Mouse (Mus musculus) left cerebral cortex, postnatal 4 days (tissue): Measurements from ENCODE around the gene Glis3. TPM values are rescaled to one million over a fixed set of nuclear protein-coding genes. Genes with fewer than 3 reads are reported as not detected.
A peak's percentile ranks its signal among the peaks of the same experiment; 100 is the strongest.

Experiments used
- DNase-seq: peaks from one replicate; pipeline ENCODE4 v3.0.0-alpha.2; 2022
- intact Hi-C: fragments of 180-260 bp; cut with DNase I; formaldehyde crosslinking; loops from one replicate; pipeline ENCODE4 v1.15.1; 2025
- total RNA-seq, 2 experiments: library from RNA; stranded (reverse); gene quantifications; 2 replicates each; pipeline ENCODE4 v1.2.3; 2021

Glis3 gene
- total RNA-seq, 2 experiments from 2014 or later, result 6.6 to 10.8 TPM

- intact Hi-C loops, result loop anchor here (10.0 kb wide), 2 partner anchors 382 to 532 kb away; partner anchors contain the start of gene Rfx3
- DNase-seq, result no peak
Measured at GRCm38 (mm10) chr19:28546933-28547332, 132.9 kb downstream of the Glis3 start.

DNA sequence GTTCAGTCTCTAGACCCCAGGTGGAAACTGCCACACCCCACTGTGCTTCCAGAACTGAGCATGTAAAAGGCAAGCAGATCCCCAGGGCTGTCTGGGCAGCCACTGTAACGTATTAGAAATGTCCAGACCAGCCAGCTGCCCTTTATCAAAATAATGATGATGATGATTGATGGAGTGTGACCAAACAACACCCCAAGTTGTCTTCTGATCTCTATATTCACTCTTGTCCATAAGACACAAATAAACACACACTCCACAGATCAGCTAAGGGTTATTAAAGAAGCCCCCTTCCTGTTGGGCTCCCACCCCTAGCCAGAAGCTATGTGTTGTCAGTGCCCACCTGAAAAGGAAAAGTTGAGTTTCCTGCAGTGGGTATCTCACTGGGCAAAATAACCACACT is 134.4 kb downstream of the Glis3 start:
- intact Hi-C loops, result loop anchor here (10.0 kb wide), 2 partner anchors 381 to 531 kb away; partner anchors contain the start of gene Rfx3
- no peak for DNase-seq

DNA sequence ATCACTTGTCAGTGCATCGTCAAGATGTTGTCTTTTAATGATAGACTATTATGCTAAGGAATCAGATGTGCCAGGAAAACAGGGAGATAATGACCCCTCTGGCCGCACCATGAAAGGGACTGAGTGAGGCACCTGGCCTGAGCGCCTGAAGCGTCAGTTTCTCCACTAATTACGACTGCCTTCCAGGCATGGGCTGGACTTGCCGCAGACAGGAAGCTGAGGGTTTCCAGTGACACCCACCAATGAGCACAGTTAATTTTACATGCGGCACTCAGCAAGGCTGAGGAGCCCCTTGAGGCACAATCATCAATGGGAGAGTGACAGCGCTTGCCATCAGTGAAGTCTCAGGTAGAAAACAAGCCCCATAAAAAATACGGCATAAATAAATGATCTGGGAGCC is 141.1 kb downstream of the Glis3 start:
- DNase-seq, result no peak
- intact Hi-C loops, result no loop called here

- no peak for DNase-seq
Measured at GRCm38 (mm10) chr19:28534964-28535363, 144.9 kb downstream of the Glis3 start.

GRCm38 (mm10) chr19:28533576-28533975 is 146.3 kb downstream of the Glis3 start:
- DNase-seq, result no peak
- intact Hi-C loops, result no loop called here

More at GRCm38 (mm10) chr19:28534964-28535363, 144.9 kb downstream of the Glis3 start:
- intact Hi-C loops, result no loop called here

GRCm38 (mm10) chr19:28531750-28532149 is 148.1 kb downstream of the Glis3 start:
- no peak for DNase-seq
- intact Hi-C loops, result no loop called here

DNA sequence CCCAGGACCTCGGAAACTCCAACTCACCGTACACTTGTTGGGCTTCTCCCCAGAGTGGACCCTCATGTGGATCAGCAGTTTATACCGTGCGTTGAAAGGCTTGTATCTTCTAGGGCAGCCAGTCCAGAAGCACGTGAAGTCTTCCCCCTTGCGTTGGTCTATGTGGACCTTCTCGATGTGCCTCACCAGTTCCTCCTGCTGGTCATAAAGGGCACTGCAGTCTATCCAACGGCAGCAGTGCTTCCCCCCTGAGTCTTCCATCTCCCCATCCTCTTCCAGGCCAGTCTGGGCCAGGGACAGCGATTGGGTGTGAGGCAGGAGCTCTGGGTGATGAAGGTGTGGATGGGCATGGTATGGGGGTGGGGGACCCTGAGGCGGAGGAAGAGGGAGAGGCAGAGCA is 149.0 kb downstream of the Glis3 start:
- DNase-seq, result peak; percentile 17
- intact Hi-C loops, result no loop called here

DNA sequence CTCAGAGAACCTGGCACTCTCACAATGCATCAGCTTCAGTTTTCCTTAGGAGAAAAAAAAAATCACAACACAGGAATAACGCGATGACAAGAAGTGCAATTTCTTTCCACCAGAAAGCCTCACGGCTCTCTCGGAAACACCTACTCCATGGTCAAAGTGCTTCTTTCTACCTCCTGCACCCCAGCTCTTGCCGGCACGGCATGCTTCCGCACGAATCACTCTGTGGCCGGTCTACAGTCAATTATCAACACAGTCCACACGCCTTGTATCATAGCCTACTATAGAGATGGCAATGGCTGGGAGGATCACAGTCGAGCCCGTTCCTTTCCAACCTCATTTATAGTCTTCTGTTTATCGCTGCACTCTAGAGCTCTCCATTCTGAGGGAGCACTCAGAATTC is 150.9 kb downstream of the Glis3 start:
- intact Hi-C loops, result no loop called here

DNA sequence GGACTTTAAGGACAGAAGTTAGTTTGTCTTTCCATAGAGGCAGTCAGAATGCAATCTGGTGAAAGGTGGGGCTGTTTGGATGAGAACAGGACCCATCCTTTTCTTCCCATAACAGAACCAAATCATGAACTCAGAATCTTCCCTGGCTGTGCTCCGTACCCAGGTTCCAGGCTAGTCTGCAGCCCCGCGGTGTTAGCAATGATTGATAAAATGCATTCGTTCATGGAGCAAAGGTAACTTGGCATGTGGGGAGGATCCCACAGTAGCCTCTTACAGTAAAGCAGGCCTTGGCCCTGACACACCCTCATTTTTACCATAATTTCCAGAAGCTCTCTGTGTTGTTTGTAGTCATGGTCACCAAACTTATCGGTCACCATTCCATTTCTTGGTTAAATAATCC is 152.4 kb downstream of the Glis3 start:
- intact Hi-C loops, result no loop called here
- DNase-seq, result no peak

More for the DNA sequence above, 150.9 kb downstream of the Glis3 start:
- no peak for DNase-seq

DNA sequence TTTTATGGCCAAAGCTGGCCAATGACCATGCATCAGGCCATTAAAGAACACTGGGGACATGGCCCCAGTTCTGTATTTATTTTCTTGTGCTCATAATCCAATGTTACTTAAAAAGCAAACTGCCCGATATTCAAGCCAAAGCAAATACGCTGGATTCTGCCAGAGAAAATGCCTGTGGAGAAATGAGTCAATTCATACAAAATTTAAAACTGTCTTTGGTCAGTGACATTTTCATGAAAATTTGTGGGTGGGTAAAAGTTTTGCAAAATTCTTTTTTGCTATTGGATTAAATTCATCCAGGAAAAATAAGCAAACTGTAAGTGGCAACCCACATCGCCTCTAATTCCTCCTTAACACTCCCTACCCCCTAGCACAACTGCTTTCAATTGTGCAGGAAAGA is 154.5 kb downstream of the Glis3 start:
- no peak for DNase-seq
- intact Hi-C loops, result no loop called here

DNA sequence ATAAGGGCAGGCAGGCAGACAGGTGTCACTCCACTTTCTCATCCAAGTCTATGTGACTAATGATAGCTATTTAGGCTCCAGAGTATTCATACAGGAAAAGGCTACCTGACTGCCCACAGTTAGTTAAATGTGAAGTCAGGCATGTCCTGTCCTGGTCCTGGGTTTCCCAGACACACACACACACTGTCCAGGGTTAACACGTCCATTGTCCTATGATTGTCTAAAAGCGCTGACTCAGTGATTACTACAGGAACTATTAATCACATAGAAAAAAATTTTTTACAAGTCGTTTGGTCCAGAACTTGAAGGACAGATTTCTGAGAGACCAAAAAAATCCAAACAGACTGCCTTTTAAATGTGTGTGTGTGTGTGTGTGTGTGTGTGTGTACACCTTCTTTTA is 157.6 kb downstream of the Glis3 start:
- intact Hi-C loops, result no loop called here
- DNase-seq, result no peak

DNA sequence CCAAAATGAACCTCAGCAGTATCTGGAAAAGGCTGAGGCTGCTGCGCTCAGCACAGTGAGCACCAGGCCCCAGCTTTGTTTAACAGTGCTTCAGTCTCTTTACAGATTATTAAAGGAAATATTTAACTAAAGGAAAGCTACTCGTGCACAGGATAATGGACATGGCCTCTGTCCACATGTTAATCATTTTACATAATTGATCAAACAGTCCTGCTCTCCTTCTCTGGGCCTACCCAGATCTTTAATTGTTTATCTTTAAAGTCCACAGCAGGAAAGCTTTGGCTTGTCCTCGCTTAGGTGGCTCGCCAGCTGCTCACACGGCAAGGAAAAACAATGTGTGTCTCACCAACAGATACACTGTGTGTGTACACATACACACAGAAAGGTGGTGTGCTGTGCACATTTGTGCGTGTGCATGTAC is 159.1 kb downstream of the Glis3 start:
- intact Hi-C loops, result no loop called here
- no peak for DNase-seq

DNA sequence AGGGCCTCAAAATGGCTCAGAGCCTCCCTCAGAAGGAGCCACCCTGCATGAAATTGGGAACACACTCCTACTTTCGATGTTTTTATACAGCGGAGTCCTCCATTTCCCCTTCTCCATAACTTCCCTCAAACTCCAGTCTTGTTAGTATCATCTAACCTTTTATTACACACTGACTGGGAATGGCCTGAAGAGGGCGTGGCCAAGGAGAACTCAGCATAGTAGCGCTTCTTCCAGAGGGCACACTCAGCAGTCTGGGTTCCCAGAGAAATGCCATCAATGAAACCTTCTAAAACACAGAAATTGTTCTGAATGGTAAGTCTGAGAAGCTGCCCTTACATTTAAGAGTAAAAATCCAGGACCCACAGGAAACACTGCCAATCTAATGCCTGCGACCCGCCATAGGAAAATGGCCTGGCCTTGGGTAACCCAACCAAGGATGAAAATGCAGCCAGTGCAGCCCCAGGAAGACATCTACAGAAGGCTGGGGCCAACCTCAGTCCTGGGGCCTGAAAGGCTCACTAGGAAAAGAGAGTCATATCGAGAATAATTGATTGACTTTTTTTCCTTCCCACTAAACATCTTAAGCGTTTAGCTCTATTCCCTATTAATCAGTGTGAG is 159.6 kb downstream of the Glis3 start:
- no peak for DNase-seq

GRCm38 (mm10) chr19:28519296-28519695 is 160.6 kb downstream of the Glis3 start:
- DNase-seq, result no peak
- intact Hi-C loops, result no loop called here

More for the DNA sequence above, 159.6 kb downstream of the Glis3 start:
- intact Hi-C loops, result no loop called here

DNA sequence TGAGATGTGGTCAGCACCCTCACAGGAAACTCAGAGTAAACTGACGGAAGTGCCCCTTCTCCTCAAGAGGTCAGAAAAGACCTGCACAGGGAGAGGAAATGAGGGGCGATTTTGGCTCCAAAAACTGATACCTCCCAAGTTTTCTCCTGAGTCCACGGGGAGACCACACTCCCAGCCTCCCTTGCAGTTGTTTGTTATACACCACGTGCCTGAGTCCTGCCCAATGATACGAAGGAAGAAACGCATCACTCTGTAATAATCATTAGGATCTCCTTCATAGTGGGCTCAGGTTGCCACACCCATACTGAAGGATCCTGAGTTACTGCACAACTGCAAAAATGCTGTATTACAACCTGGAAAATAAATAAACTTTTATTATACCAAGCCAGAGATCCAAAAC is 161.0 kb downstream of the Glis3 start:
- no peak for DNase-seq
- intact Hi-C loops, result no loop called here

GRCm38 (mm10) chr19:28518266-28518665 is 161.6 kb downstream of the Glis3 start:
- intact Hi-C loops, result no loop called here
- no peak for DNase-seq

GRCm38 (mm10) chr19:28517464-28518080 is 162.3 kb downstream of the Glis3 start:
- no peak for DNase-seq
- intact Hi-C loops, result no loop called here

DNA sequence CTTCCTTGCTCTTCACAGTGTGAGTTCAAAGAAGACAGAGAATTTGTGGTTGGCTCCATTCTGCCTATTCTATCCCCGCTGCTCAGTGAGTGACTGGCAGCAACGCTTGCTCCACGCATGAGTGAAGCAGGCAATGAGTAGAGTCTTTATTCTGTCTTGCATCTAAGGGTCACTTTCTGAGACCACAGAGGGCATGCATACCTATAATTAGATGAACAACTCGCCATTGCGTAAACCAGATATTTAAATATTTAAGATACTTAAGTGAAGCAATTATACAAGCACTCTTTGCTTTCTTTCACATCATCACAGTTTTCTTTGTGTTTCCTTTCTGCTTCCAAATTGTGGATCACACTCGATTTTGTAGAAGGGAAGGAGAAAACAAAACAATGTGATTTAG is 163.4 kb downstream of the Glis3 start:
- intact Hi-C loops, result no loop called here
- no peak for DNase-seq

DNA sequence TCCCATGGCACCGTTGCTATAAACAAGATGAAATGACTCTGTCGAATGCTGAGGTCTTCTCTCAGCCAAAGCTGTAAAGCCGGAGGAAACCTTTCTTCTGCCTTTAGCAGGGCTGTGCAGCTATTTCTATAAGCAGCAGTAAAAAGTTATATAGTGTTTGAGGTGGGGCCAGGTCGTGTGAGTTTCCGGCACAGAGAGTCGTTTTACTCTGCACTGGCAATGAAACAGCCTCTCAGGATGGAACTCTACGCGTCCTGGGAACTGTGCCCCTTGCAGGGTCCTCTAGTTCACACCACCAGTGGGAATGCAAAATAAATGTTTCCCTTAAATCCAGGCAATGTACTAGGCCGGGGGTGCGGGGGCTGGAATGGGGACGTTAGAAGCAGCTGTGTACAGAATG is 167.4 kb downstream of the Glis3 start:
- no peak for DNase-seq
- intact Hi-C loops, result no loop called here

DNA sequence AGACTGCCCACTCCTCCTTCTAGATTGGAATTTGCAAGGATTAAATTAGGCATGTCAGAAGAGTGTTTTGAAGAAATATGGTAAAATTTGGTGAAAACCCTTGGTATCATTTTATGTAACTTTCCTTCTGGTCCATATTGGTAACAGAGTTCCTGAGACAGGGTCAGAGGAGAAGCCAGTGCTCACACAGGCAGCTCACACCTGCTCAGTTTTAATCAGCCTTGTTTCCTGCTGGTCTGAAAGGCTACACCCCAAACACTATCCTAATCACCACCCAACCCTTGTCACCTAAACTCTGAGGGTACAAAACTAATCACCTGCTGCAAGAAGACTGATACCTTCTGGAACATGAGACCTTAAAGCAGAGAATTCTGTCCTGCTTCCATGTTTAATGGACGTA is 168.0 kb downstream of the Glis3 start:
- intact Hi-C loops, result no loop called here
- DNase-seq, result no peak

DNA sequence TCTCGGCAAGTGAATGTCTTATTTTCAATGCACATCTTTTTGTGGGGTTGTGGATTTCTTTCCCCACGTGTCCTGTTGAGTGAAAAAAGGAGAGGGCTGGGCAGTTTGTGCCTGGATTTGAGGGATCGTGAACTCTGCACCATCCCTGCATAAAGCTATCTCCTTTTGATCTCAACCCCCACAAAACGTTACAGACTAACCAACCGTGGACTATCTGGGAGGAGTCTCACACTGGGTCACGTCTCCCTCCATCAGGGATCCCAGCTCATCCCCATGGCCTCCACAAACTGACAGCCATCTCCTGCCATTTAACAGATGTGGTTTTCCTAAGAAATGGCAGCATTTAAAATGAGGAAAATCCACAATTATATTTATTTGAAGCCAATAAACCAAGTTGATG is 174.5 kb downstream of the Glis3 start:
- intact Hi-C loops, result no loop called here
- no peak for DNase-seq

GRCm38 (mm10) chr19:28503011-28503410 is 176.9 kb downstream of the Glis3 start:
- intact Hi-C loops, result no loop called here
- DNase-seq, result no peak

DNA sequence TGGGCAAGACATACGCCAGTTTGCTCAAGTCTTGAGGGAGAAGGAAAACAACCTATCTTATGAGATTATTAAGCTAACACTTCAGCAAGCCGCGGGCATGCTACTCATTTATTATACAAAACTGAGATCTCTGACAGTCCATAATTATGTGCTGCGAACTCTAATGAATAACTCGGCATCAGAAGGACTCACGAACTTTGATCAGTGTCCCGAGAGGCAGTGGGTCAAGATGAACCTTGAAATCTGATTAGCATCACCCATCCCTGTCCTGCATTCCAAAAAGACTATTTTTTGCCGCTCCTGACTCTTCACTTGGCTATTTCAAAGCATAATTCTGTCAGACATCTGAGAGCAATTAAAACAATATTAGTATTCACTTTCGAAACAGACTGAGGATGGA is 178.9 kb downstream of the Glis3 start:
- DNase-seq, result no peak
- intact Hi-C loops, result no loop called here
